Mouse (Mus musculus): ENCODE data around the gene 1700011L22Rik. TPM values are rescaled to one million over a fixed set of nuclear protein-coding genes. Genes with fewer than 3 reads are reported as not detected.

1700011L22Rik gene
- total RNA-seq, 4 experiments from 2014 or later: not detected

DNA sequence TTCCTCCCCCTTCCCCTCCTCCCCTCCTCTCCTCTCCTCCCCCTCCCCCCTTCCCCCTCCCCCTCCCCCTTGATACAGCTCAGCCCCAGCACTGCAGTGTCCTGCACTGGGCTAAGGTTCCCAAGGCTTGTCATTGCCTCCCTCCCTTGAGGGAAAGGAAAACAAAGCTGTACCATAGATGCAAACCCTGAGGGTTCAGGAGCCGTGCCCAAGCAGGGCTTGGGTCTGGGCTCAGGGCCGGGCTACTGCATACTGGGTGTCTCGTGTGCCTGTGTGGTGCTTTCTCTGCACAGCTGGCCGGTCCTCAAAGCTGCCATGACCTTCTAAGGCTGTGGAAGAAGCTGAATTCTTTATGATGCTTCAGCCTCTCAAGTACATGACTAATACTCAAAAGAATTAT is 74.8 kb downstream of the 1700011L22Rik start:
- no peak for DNase-seq (ENCODE audit: low spot score)

DNA sequence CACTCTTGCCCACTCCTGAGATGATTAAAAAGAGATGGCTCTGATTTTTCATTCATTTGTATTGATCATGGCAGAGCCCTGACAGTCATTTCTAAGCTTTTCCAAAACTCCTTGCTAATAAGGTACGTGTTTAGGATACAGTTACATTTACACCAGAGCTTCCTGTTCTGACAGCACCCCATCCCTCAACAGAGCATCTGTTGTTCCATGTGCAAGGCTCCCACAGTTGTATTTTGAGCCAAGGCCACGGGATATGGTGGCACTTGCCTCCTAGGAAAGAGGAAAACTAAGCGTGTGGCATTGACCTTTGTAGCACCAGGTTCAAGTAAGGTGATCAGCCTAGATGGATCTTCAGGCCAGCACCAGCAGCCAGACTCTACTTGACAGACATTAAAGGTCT is 83.1 kb downstream of the 1700011L22Rik start:
- no peak for DNase-seq (ENCODE audit: low spot score)

DNA sequence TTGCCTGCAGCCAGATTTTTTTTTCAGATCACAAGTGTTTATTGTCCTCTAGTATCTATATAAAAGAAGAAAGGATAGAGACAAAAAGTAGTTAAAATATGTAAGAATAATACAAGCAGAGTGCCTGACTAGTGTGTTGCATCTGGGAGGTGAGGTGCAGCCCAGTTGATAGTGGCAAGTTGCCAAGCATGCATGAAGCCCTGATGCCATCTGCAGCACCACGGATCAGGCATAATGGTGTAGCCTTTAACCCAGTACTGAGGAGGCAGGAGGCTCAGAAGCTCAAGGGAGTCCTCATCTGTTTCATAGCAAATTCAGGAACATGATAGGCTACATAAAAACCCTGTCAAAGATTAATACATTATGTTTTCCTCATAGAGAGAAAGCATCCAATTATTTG is 84.0 kb downstream of the 1700011L22Rik start:
- DNase-seq (ENCODE audit: low spot score): no peak

DNA sequence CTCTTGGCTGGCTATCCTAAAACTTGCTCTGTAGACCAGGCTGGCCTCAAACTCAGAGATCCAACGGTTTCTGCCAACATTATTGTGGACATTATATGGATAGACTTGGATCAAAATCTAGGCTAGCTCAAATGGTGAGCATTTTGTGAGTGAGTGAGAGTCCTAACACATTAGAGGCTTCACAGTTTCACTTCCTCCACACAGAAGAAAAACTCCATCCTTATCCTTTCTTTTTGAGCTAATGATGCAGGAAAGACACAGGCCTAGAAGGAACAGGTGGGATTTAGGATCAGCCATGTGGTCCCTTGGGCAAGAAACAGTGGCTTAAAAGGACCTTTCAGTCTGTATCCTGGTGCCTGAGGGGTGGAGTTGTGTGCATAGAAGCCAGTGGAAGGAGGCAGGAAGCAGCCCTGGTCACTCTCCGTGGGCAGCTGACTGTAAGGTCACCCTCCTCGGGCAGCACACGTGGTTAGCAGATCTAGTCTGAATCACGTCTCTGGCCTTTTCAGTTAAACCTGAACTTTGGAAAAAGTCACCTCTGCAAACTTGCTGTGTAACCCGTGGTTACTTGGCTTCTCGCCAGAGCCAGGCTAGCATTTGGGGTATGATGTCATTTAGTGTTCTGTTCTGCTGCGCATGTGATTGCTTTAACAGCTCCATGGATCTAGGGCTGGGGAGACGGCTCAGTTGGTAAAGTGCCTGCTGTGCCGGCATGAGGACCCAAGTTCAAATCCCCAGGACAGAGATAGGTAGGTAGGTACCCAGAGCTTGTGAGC is 85.6 kb downstream of the 1700011L22Rik start:
- DNase-seq (ENCODE audit: low spot score): peak; percentile 72

DNA sequence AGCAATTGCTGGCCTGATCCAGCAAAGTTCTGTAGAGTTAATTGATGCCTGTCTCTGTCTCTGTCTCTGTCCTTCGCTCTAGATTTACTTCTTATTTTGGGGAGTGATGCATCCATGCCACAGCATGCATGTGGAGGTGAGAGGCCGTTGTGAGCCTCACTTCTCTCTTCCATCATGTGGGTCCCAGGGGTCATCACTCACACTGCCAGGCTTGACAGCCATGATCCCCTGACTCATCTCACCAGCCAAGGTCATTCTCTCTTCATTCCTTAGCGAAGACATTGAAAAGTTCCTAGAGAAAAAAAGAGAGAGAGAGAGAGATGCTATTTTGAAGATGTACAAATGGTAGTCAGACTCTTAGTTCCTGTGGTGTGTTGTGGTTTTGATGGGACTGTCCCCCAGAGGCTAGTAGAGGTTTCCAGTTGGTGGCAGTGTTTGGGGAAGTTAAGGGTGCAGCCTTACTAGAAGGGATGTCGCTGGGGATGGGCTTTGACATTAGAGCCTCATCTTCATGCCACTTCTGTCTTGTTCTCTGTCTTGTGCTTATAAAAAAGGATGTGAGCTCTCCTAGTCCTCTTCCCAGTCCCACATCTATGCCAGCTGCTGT is 87.1 kb downstream of the 1700011L22Rik start:
- no peak for DNase-seq (ENCODE audit: low spot score)

Other genes with a start within 250 kb of the 1700011L22Rik start
- gene Zfp827, start 220.1 kb downstream of the 1700011L22Rik start, total RNA-seq (2022): 10 to 100 TPM; 10.7 to 16.7 (median 14.3) TPM
- gene Mmaa, start 46.4 kb upstream of the 1700011L22Rik start, total RNA-seq (2022): 10 to 100 TPM; 41.6 to 49.0 (median 46.5) TPM
- 10 to 100 TPM; 11.2 to 17.7 (median 12.7) TPM for gene Smad1, start 150.9 kb upstream of the 1700011L22Rik start, total RNA-seq (2022)